Mouse (Mus musculus) layer of hippocampus, postnatal 25 days (tissue): ENCODE results near the gene Ifrd2. TPM values are rescaled to one million over a fixed set of nuclear protein-coding genes. Genes with fewer than 3 reads are reported as not detected.

Experiments used
- DNase-seq, 2 experiments: peaks; one replicate each; pipeline ENCODE4 v3.0.0; 2022; ENCODE audit warnings: mixed read lengths in 2 of 2, low spot score in 1 of 2; ENCODE audit errors: extremely low spot score in 1 of 2
- total RNA-seq, 2 experiments: library from RNA; stranded (reverse); gene quantifications; 2 replicates each; pipeline ENCODE4 v1.2.3; 2021

Ifrd2 gene
- 10 to 100 TPM; 11.8 to 16.8 TPM for total RNA-seq

DNA sequence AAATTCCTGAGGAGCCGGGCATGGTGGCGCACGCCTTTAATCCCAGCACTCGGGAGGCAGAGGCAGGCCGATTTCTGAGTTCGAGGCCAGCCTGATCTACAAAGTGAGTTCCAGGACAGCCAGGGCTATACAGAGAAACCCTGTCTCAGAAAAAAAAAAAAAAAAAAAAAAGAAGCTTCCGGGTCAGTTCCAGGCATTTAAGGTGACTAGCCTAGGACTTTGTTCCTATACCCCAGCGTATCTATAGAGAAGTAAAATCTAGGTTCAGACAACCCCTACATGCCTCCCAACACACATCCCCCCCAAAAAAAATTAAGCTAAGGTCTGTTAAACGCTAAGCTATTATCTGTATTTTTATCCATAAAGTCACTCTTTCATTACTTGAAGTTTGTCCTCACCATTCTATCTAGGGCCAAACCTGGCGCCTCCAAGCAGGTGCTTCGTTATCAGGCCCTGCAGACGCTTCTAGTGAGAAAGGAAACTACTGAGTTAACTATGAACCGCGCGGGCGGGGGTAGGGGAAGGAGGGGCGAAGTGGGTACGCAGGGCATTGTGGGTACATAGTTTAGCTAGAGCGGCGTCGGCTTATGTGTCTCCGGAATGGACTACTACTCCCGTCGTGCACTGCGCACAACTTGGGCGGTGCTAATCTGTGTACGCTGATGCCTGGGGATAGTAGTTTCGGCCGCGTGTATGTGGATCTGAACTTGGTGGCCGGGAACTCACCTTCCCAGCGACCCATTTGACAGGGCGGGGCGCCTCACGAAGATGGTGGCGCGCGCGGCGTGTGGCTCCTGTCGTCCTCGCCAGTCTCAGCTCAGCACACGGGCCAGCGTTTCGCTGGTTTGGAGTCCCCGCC is at the start of gene Ifrd2:
Ifrd2 (plus strand) TSS at position 669 of the 859 bp plus-strand sequence.
- DNase-seq: peak; percentile 77 to 85

DNA sequence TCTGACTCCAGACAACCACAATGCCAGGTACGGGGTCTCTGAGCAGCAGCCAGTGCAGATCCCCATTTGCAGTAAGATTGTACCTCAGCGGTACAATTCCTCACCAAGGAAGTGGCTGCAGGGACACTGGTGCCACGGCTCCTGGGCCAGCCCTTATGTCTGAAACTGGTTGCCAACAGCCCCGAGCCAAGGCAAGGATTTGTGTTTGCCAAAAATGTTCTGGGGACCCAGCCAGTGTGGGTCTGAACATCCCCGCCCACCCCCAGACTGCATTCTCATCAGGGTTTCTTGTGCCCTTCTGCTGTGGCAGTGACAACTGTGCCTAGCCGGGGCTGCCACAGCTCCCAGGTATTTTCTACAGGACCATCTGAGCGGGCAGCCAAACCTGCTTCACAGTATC is 49.2 kb upstream of the Ifrd2 start:
- DNase-seq: no peak

DNA sequence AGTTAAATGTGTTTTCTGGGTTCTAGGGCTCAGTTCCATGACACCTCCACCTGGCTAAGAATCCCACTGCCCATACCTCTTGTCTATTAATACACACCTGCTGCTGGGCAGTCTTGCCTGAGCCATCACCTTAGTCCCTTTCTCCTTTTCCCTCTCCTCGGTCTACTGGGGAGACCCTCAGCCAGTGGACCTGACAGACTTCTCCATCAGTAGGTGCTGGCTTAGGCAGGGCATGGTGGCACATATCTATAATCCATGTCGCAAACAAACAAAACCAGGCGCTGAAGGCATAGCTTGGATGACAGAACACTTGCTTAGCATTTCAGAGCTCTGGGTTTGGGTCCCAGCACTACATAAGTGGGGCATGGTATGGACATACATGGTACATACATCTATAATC is 48.7 kb upstream of the Ifrd2 start:
- no peak for DNase-seq

DNA sequence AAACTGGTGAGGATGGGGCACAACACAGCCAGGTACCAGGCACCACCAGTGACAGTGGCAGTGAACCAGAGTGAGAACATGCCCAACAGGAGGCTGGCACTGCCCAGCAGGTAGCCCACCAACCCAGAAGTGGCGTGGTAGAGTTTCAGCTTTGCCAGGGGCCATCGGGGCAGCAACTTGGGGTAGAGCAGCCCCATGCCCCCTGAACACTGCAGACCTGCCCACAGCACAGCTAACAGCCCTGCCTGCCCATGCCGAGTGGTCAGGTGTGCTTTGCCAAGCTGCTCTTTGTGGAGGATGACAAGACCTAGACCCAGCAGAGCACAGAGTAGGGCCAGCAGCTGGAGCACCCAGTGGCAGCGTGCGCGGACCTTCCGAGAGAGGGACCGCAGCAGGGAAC is 47.5 kb upstream of the Ifrd2 start:
- no peak for DNase-seq

DNA sequence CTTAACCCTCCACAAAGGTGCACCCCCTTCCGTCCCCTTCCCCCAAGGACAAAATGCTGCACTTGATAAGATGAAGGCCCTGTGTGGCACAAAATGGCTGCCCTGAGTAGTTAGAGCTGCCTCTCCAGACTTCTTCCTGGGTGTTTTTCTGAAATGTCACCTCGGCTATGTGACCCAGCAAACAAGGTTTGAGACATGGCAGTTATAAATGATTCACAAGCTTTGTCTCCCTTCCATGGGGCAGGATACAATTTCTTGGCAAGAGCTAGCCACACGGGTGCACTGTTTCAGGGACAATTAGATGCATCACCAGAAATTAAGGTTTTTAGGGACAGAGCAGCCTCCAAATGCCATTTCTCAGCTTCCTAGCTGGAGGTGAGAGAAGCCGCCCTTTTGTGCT is 47.0 kb upstream of the Ifrd2 start:
- DNase-seq: no peak

DNA sequence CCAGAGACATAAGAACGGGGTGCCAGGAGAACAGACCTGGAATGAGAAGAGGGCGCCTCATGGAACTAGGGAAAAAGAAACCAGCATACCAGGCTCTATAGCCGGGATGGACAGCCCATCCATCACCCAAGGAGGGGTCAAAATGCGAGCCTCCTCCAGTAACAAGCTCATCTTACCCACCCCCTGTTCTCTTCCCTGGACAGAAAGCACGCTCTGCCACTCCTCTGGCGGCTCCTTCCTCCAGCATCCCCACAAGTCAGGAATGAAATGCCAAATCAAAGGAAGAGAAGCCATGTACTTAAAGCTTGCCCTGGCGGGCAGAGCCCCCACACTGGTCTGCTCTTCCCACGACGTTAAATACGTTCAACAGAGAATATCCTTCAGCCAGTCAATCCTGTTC is 46.4 kb upstream of the Ifrd2 start:
- no peak for DNase-seq

DNA sequence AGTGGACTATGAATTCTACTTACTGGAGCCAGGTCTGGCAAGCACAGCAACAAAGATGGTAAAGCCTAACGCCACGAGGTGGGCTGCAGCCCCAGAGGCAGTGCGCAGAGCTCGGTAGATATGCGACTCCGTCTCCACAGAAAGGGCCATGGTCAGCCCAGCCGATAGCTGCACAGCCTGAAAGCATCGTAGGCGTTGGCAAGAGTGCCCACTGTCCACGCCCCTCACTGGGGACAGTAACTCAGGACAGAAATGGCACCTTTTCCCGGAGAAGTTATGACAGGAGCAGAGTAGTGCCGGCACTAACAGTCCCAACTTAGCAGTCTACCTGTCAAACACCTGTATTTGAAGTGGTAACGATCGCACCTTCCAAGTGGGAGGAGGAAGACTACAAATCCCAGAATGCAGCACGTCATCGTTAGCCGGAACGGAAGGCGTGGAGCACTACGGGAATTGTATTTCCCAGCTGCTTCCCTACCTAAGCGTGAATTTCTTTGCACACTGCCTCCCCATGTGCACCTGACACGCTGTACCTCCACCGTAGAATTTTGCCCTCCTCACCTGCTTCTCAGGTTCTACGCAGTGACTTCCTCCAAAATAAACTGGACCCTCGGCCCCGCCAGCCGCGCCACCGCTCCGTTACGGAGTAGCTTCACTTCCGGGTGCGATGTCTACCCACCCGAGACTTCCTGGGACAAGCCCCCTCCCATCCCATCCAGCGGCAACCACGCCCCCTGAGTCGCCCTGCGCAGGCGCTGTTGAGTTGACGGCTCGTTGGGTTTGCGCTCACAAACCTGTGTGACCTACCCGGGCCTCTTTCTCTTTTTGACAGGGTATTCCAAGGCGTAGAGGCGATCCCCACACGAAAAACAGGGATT is 45.7 kb upstream of the Ifrd2 start, which contains the start of the genes Cyb561d2 and Nprl2:
Cyb561d2 (minus strand) TSS at position 720 of the 878 bp plus-strand sequence.
Nprl2 (plus strand) TSS at position 753 of the 878 bp plus-strand sequence.
- DNase-seq: peak; percentile 87 to 89

DNA sequence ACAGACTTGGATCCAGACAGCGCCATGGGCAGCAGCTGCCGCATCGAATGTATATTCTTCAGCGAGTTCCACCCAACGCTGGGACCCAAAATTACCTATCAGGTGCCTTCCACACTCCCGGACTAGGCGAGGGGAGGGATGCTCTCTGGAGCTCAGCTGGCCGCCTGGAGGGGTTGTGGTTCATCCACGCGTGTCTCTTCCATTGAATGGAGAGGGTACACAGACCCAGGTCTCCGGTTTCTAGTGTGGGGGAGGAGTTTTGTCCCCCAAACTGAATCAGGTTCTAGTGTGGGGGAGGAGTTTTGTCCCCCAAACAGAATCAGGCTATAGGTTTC is 45.1 kb upstream of the Ifrd2 start:
- DNase-seq: no peak

DNA sequence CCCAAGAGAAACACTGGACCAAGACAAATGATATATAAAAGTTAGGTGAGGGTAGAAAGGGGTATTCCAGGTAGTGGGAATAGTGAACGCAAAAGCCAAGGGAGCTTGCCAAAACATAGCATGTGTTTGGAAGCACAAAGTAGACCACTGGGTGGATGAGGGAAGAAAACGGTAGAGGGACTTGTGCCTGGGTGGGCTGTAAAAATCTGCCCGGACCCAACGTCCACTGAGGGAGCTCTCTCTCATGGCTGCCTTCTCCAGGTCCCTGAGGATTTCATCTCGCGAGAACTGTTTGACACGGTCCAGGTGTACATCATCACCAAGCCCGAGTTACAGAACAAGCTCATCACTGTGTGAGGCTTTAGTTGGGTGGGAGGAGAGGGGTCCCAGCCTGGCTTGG is 44.7 kb upstream of the Ifrd2 start:
- no peak for DNase-seq

DNA sequence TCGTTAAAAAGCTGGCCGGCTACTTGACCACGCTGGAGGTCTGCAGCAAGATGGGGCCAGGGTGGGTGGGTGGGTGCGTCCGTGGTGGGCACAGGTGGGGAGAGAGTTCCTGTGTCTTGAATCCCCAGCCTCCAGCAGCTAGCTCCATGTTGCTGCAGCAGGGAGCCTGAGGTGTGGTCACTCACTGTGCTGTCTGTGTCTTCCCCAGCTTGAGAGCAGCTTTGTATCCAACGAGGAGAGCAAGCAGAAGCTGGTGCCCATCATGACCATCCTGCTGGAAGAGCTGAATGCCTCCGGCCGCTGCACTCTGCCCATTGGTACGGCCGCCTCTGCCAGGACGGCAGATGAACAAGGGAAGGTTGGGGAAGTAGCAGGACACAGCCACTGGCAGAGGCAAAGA is 44.1 kb upstream of the Ifrd2 start:
- DNase-seq: no peak

DNA sequence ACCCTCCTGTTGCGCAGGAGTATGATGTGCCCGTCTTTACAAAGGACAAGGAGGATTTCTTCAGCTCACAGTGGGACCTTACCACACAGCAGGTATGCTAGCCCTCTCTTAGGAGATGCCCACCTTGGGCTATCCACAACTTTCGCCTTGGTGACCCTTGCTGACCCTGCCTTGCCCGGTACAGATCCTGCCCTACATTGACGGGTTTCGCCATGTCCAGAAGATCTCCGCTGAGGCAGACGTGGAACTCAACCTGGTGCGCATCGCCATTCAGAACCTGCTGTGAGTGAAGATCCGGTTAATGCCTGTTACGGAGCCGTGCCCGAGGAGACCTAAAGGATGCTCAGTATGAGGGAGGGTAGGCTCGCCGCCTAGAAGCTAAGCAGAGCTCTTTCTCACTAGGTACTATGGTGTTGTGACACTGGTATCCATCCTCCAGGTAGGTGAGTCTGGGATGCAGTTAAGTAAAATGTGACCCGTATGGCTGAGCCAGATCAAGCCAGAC is 43.2 kb upstream of the Ifrd2 start:
- no peak for DNase-seq

DNA sequence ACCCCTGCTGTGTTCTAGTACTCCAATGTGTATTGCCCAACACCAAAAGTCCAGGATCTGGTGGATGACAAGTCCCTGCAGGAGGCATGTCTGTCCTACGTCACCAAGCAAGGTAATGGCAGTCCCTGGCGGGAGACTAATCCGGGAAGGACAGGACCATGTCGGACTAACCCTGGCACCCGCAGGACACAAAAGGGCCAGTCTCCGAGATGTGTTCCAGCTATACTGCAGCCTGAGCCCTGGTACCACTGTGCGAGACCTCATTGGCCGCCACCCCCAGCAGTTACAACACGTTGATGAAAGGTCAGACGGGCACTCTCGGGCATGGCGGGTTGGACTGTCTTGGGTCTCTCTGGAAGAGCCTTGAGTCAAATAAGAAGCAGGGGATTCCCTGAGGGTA is 42.7 kb upstream of the Ifrd2 start:
- no peak for DNase-seq

DNA sequence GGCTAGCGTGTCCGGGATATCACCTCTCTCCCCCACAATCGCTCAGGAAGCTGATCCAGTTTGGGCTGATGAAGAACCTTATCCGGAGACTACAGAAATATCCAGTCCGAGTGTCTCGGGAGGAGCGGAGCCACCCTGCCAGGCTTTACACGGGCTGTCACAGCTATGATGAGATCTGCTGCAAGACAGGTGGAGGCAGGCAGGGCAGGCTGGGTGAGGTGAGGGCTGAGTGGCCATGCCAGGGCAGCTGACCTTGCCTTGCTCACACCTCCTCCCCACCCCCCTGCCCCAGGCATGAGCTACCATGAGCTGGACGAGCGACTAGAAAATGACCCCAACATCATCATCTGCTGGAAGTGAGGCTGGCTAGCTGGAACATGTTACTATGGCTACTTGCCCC is 42.2 kb upstream of the Ifrd2 start:
- DNase-seq: no peak

DNA sequence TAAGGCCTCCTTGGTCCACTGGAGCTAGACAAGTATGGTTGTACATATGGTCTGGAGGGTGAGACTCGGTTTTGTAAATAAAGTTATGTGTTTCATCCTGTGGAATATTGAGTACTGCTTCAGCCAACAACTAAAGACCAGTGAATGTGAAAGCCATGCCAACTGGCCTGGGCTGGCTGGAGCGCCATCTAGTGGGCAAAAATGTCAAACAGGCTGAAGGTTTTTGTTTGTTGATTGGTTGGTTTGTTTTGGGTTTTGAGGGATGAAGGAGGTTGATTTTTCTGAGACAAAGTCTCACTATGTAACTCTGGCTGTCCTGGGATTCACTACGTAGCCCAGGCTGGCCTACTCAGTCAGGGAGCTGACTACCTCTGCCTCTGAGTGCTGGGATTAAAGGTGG is 41.8 kb upstream of the Ifrd2 start:
- peak; percentile 61 to 88 for DNase-seq

DNA sequence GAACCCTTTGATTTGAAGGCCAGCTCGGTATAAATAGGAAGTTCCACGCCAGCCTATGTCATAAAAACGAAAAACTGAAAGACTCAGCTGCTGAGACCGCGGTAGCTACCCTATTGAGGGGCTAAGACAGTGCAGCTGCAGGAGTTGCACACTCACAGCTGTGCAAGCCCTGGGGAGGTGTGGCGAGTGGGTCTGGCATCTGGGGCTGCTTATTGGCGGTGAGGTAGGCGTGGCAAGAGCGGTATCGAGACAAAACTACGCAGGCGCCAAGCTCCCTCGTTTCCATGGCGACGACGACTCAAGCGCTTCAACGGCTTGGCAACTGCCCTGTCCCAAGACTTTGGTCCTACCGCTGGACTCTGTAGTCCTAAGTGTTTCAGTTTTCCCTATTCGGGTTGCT is 40.4 kb upstream of the Ifrd2 start, which contains the start of gene Zmynd10:
Zmynd10 (plus strand) TSS at position 273 of the 400 bp plus-strand sequence.
- DNase-seq: peak; percentile 63 to 76

DNA sequence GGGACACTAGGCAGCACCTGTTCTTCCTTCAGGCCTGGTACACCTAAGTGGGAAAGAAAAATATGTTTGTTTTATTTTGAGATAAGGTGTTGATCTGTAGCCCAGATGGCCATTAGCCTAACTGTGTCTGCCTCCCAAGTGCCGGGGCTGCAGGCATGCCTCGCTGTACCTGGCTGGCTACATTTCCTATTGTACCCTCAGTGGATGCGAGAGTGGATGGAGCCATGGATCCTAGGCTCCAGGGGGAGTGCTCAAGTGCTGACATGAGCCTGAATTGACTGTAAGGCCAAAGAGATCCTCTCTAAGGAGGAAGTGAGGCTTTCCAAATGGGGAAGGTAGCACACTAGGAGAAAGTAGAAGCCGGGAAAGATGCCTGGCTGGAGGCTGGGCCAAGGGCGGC is 39.5 kb upstream of the Ifrd2 start:
- no peak for DNase-seq

DNA sequence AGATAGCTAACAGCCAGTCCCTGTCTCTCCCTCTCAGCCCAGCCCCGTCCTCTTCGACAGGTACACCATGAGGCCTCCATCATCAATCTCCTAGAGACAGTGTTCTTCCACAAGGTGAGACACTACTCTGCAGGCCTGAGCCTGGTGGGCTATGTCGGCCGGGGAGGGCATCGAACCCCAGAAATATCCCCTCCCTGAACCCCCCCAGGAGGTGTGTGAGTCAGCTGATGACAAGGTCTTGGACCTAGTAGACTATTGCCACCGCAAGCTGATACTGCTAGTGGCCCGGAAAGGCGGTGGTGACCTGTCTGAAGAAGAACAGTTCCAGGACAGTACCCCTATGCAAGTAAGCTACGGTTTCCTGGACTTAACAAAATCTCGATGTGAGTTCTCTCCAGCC is 38.6 kb upstream of the Ifrd2 start:
- DNase-seq: no peak

DNA sequence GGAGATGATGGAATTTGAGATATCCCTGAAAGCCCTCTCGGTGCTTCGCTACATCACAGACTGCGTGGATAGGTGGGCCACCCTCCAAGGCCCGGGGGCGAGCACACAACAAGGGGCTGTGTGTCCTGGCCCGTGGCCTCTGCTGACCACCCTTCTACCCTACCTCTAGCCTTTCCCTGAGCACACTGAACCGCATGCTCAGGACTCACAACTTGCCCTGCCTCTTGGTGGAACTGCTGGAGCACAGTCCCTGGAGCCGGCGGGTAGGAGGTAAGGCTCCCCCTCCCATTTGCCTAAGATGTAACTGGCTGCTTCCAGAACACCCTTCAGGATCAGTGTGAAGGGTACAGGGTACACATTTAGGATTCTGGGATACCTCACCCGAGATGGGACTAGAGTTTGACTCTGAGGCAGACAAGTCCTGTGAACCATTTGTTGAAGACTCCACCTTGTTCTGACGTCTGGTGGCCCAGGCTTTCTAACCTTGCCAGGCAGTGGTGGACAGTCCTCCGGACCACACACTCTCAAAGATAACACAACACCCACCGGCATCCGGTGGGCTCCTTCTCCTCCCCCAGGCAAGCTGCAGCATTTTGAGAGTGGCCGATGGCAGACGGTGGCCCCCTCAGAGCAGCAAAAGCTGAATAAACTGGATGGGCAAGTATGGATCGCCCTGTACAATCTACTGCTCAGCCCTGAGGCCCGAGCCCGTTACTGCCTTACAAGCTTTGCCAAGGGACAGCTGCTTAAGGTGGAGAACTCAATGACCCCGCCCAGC is 38.0 kb upstream of the Ifrd2 start:
- DNase-seq: no peak

DNA sequence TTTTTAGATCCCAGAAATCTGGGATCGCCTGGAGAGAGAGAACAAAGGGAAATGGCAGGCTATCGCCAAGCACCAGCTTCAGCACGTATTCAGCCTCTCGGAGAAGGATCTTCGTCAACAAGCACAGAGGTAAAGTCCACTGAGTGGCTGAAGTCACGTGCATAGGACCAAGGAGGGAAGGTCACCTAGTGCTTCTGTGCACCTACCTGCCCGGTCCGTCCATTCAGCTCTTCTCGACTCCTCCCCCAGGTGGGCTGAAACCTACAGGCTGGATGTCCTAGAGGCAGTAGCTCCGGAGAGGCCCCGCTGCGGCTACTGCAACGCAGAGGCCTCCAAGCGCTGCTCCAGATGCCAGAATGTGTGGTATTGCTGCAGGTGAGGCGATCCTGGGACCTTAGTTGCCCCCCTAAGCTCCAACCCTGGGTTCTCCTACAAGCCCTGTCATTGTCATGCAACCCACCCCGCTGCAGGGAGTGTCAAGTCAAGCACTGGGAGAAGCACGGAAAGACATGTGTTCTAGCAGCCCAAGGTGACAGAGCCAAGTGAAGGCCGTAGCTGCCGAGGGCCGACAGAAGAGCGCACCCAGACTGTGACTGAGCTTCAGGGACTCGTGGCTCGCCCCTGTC is 36.8 kb upstream of the Ifrd2 start:
- no peak for DNase-seq
